Mouse (Mus musculus): ENCODE measurements around the gene Parp6. TPM values are rescaled to one million over a fixed set of nuclear protein-coding genes. Genes with fewer than 3 reads are reported as not detected.
A peak's percentile ranks its signal among the peaks of the same experiment; 100 is the strongest.

Parp6 gene
- total RNA-seq, 2 experiments from 2014 or later = 131 to 142 TPM

DNA sequence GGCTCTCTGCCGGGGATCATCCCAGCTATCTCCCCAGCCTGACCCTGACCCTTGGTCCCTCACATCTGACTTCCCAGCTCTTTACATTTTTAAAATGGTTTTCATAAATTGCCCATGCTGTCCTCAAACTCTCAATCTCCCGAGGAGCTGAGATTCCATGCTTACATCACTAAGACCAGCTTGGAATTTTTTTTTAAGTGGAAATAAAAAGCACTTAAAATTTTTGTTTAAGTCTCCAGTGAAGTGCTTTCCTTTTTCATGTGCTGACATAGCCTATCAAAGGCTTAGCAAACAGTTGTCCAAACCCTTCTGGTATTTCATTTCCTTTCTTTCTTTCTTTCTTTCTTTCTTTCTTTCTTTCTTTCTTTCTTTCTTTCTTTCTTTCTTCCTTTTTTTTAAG is 66.9 kb downstream of the Parp6 start:
- no peak for DNase-seq

DNA sequence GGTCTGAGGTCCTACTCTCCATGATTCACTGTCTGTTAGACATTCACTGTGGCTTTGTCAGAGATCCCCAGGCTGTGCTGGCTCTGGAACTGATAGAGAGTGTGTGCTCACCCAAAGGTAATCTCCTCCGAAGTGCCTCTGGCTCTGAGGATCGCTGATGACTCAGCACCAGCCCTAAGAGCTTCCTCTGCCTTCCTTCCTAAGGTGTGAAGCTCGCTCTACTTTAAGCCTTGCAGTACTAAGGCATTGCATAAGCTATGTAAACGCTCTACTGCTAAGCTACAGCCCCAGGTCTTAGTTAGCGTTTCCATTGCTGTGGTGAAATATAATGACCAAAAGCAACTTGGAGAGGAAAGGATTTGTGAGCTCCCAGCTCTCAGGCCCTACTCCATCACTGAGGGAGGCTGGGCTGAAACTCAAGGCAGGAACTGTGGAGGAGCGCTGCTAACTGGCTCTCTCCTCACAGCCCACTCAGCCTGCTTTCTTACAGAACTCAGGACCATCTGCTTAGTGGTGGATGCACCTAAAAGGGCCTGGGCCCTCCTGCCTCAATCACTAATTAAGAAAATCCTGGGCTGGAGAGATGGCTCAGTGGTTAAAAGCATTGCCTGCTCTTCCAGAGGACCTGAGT is 70.4 kb downstream of the Parp6 start:
- no peak for DNase-seq

DNA sequence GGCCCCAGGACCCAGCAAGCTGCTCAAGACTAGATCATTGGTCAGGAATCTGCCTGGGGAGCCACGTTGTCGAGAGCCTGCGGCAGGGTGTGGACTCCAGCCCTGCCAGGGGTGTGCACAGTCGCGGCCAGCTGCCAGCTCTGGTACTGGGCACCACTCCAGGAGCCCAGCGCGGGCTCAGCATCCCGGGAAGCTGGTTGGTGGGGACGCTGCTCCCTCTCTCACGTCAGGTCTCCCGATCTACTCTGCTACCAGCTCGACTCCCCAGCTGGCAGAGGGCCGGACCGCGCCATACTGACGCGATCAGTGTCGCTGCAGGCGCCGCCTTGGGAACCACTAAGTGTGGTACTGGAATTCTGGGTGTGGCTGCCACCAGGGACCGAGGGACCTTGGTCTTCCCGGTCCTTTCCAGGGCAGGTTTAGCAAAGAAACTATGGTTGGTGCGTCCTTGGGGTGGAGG is 74.6 kb downstream of the Parp6 start:
- peak; percentile 82 to 83 for DNase-seq

DNA sequence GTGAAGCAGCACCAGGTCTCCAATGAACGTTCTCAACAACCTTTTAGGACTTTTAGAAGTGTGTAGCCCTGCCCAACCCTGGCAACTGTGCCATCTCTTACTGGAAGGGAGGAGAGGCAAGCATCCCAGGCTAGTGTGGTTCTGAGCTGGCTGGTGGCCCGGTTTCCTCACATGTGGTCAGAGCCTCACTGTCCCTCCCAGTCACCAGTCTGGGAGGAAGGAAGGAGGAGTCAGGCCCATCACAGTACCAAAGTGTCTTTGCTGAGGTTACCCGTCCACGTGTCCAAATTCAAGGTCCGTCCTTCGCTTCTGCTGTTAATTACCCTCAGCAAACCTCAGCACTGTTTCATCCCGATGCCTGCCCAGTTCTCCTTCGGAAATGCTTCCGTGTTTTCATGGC is 75.1 kb downstream of the Parp6 start:
- peak in 1 of 2 experiments; percentile 45 for DNase-seq

DNA sequence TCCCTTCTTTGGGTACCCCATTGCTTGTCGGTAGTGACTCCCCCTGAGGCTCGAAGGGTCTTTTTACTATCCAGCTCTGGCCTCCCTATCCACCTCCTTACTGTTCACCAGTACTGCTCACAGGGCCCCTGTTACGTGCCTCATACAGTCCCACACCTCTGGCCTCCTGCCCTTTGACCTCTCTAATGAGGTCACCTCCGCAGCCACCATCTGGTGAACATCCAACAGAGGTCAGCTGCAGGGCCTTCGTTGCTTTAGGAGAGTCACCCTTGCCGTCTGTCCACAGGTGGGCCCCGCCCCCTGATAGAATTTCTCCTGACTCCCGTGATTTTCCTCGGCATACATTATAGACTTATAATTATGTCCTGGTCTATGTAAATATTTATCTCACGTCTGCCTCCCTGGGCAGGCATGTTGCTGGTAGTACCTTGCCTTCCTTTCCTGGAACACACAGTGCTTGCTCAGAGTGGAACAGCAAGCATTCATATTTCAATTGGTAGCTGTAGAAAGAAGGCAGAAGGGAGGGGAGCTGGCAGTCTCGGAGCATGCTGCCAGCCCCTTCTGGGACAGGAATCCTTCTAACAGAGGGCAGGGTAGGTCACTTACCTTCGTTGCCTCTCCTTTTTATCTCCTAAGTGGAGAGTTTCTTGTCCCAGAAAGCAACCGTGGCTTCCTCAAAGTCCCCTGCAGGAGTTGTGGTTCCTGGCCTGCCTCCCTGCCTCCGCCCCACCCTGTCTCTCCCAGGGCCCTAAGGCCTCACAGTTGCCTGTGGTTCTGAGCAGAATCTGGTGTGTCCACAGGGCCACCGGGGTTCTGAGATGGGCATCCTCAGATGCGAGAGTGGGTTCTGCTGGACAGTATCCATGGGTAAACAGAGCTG is 77.7 kb downstream of the Parp6 start:
- DNase-seq = no peak

GRCm38 (mm10) chr9:59695451-59695813 is 78.3 kb downstream of the Parp6 start:
- no peak for DNase-seq

DNA sequence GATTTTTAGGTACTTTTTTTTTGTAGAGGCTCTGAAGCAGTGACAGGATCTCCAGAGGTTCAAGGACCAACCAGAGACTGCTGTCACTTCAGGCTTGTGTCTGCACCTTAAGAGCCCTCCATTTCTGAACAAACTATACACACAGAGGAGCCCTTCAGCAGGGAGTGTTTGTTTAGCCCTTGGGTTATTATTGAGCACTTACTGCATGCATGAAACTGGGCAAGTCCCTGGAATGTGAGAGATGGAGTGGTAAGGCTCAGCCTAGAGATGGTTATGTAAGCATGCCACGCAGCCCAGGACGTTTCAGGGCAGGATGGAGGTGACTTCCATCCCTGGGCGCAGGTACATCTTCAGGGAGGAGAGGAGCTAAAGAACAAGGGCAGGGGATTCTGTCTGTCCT is 79.3 kb downstream of the Parp6 start:
- DNase-seq = no peak

Other genes with a start within 250 kb of the Parp6 start
- gene Arih1, start 130.7 kb upstream of the Parp6 start, total RNA-seq (2021) = 100 to 1,000 TPM; 108 to 111 TPM
- gene Hexa, start 77.7 kb upstream of the Parp6 start, total RNA-seq (2021) = 10 to 100 TPM; 50.9 to 51.6 TPM
- 1 to 10 TPM; 2.1 to 2.7 TPM for gene Tmem202, start 77.4 kb upstream of the Parp6 start, total RNA-seq (2021)
- gene Celf6, start 39.4 kb upstream of the Parp6 start, total RNA-seq (2021) = 10 to 100 TPM; 28.6 to 29.8 TPM
- gene Pkm, start 39.1 kb downstream of the Parp6 start, total RNA-seq (2021) = 1,000 to 10,000 TPM; 1,284 to 1,365 TPM
- gene Gramd2, start 62.9 kb downstream of the Parp6 start, total RNA-seq (2021) = 1 to 10 TPM; 5.0 to 6.9 TPM
- 10 to 100 TPM in 1 of 2 experiments, 1 to 10 TPM in 1; 9.7 to 11.5 TPM for gene Senp8, start 133.4 kb downstream of the Parp6 start, total RNA-seq (2021)
- gene Myo9a, start 133.6 kb downstream of the Parp6 start, total RNA-seq (2021) = 10 to 100 TPM; 65.4 to 72.9 TPM